Mouse (Mus musculus): ENCODE measurements around the gene Catsperz. TPM values are rescaled to one million over a fixed set of nuclear protein-coding genes. Genes with fewer than 3 reads are reported as not detected.
A peak's percentile ranks its signal among the peaks of the same experiment; 100 is the strongest.

Gene Catsperz
- polyA plus RNA-seq, 1 experiment from 2014 or later = 0.53 TPM

GRCm38 (mm10) chr19:6909021-6909420, 16.2 kb downstream of the Catsperz start:
- peak overlapping the region; percentile 91 for H3K4me2 ChIP-seq (ENCODE audit: low read length)
- 13% methylated on average over 11 of the region's 11 CpGs for WGBS
- no peaks in the 10 kb centered on the region for H3K9me3 ChIP-seq (ENCODE audit: control insufficient read depth, low read length)
- DNase-seq (peak; percentile 27), ATAC-seq (ENCODE audit: low FRiP score, low TSS enrichment) (no peak)
- H3K27ac ChIP-seq (replicated peaks; ENCODE audit: low read depth, low read length) = peak overlapping the region; percentile 97
- peak overlapping the region; percentile 73 for H3K9ac ChIP-seq (replicated peaks; ENCODE audit: low read length)
- H3K27me3 ChIP-seq (ENCODE audit: control insufficient read depth, insufficient read depth, low read length) = no peaks in the 10 kb centered on the region
- H3K4me3 ChIP-seq (replicated peaks; ENCODE audit: low read depth, low read length) = peak overlapping the region; percentile 63
- H3K4me1 ChIP-seq (ENCODE audit: control insufficient read depth, insufficient read depth, low read length) = peaks cover 16% of the 10 kb centered on the region
- peaks cover 55% of the 10 kb centered on the region for H3K36me3 ChIP-seq (ENCODE audit: control insufficient read depth, insufficient read depth, low read length)

- no peak for ATAC-seq (ENCODE audit: low FRiP score, low TSS enrichment)
- peaks cover 50% of the 10 kb centered on the region for H3K36me3 ChIP-seq (ENCODE audit: control insufficient read depth, insufficient read depth, low read length)
- WGBS = 92% methylated on average over 7 of the region's 7 CpGs
These were observed 17.2 kb downstream of the Catsperz start for GRCm38 (mm10) chr19:6907811-6908540.

GRCm38 (mm10) chr19:6907094-6907493, 18.1 kb downstream of the Catsperz start:
- Histone ChIP-seq H3K27ac (replicated peaks; ENCODE audit: low read depth, low read length) (no peak overlapping the region), H3K4me2 (ENCODE audit: low read length) (no peak overlapping the region), H3K27me3 (ENCODE audit: control insufficient read depth, insufficient read depth, low read length) (no peaks in the 10 kb centered on the region), H3K4me3 (replicated peaks; ENCODE audit: low read depth, low read length) (no peak overlapping the region), H3K9me3 (ENCODE audit: control insufficient read depth, low read length) (no peaks in the 10 kb centered on the region), H3K36me3 (ENCODE audit: control insufficient read depth, insufficient read depth, low read length) (peaks cover 42% of the 10 kb centered on the region), H3K4me1 (ENCODE audit: control insufficient read depth, insufficient read depth, low read length) (peaks cover 16% of the 10 kb centered on the region), H3K9ac (replicated peaks; ENCODE audit: low read length) (no peak overlapping the region)
- no peak for ATAC-seq (ENCODE audit: low FRiP score, low TSS enrichment)
- DNase-seq = no peak
- WGBS = 96% methylated on average over 8 of the region's 8 CpGs

More at GRCm38 (mm10) chr19:6907811-6908540, 17.2 kb downstream of the Catsperz start:
- Histone ChIP-seq H3K4me1 (ENCODE audit: control insufficient read depth, insufficient read depth, low read length) (peaks cover 16% of the 10 kb centered on the region), H3K27ac (replicated peaks; ENCODE audit: low read depth, low read length) (no peak overlapping the region), H3K9ac (replicated peaks; ENCODE audit: low read length) (no peak overlapping the region; the same call in 1 of the 2 replicates), H3K27me3 (ENCODE audit: control insufficient read depth, insufficient read depth, low read length) (no peaks in the 10 kb centered on the region), H3K4me3 (replicated peaks; ENCODE audit: low read depth, low read length) (peak overlapping the region; percentile 63; the same call in 1 of the 2 replicates), H3K4me2 (ENCODE audit: low read length) (peak overlapping the region; percentile 91), H3K9me3 (ENCODE audit: control insufficient read depth, low read length) (no peaks in the 10 kb centered on the region)
- no peak for DNase-seq

- Histone ChIP-seq H3K27me3 (ENCODE audit: control insufficient read depth, insufficient read depth, low read length) (no peaks in the 10 kb centered on the region), H3K36me3 (ENCODE audit: control insufficient read depth, insufficient read depth, low read length) (peaks cover 34% of the 10 kb centered on the region), H3K9me3 (ENCODE audit: control insufficient read depth, low read length) (no peaks in the 10 kb centered on the region), H3K4me1 (ENCODE audit: control insufficient read depth, insufficient read depth, low read length) (peaks cover 16% of the 10 kb centered on the region), H3K4me2 (ENCODE audit: low read length) (no peak overlapping the region), H3K9ac (replicated peaks; ENCODE audit: low read length) (no peak overlapping the region), H3K4me3 (replicated peaks; ENCODE audit: low read depth, low read length) (no peak overlapping the region), H3K27ac (replicated peaks; ENCODE audit: low read depth, low read length) (no peak overlapping the region)
- ATAC-seq (ENCODE audit: low FRiP score, low TSS enrichment) (no peak), DNase-seq (no peak)
- 90% methylated on average over 3 of the region's 3 CpGs for WGBS
These were observed 19.0 kb downstream of the Catsperz start for GRCm38 (mm10) chr19:6906199-6906598.

- ATAC-seq (ENCODE audit: low FRiP score, low TSS enrichment) (no peak), DNase-seq (no peak)
- Histone ChIP-seq H3K27me3 (ENCODE audit: control insufficient read depth, insufficient read depth, low read length) (no peaks in the 10 kb centered on the region), H3K27ac (replicated peaks; ENCODE audit: low read depth, low read length) (no peak overlapping the region), H3K4me3 (replicated peaks; ENCODE audit: low read depth, low read length) (no peak overlapping the region), H3K9me3 (ENCODE audit: control insufficient read depth, low read length) (no peaks in the 10 kb centered on the region), H3K4me2 (ENCODE audit: low read length) (no peak overlapping the region), H3K4me1 (ENCODE audit: control insufficient read depth, insufficient read depth, low read length) (peaks cover 16% of the 10 kb centered on the region), H3K36me3 (ENCODE audit: control insufficient read depth, insufficient read depth, low read length) (peaks cover 31% of the 10 kb centered on the region), H3K9ac (replicated peaks; ENCODE audit: low read length) (no peak overlapping the region)
- 94% methylated on average over 11 of the region's 11 CpGs for WGBS
These were observed 19.6 kb downstream of the Catsperz start for GRCm38 (mm10) chr19:6905498-6906159.

GRCm38 (mm10) chr19:6904846-6905245, 20.3 kb downstream of the Catsperz start:
- Histone ChIP-seq H3K4me3 (replicated peaks; ENCODE audit: low read depth, low read length) (no peak overlapping the region), H3K27me3 (ENCODE audit: control insufficient read depth, insufficient read depth, low read length) (no peaks in the 10 kb centered on the region), H3K9me3 (ENCODE audit: control insufficient read depth, low read length) (no peaks in the 10 kb centered on the region), H3K9ac (replicated peaks; ENCODE audit: low read length) (no peak overlapping the region), H3K4me2 (ENCODE audit: low read length) (no peak overlapping the region), H3K4me1 (ENCODE audit: control insufficient read depth, insufficient read depth, low read length) (peaks cover 16% of the 10 kb centered on the region), H3K36me3 (ENCODE audit: control insufficient read depth, insufficient read depth, low read length) (peaks cover 31% of the 10 kb centered on the region), H3K27ac (replicated peaks; ENCODE audit: low read depth, low read length) (no peak overlapping the region)
- DNase-seq (no peak), ATAC-seq (ENCODE audit: low FRiP score, low TSS enrichment) (no peak)
- 86% methylated on average over 2 of the region's 2 CpGs for WGBS

GRCm38 (mm10) chr19:6903031-6903430, 22.1 kb downstream of the Catsperz start:
- H3K27ac ChIP-seq (replicated peaks; ENCODE audit: low read depth, low read length) = no peak overlapping the region
- no peak overlapping the region for H3K9ac ChIP-seq (replicated peaks; ENCODE audit: low read length)
- H3K9me3 ChIP-seq (ENCODE audit: control insufficient read depth, low read length) = no peaks in the 10 kb centered on the region
- 96% methylated on average over 1 of the region's 1 CpGs for WGBS
- no peak overlapping the region for H3K4me3 ChIP-seq (replicated peaks; ENCODE audit: low read depth, low read length)
- DNase-seq (no peak), ATAC-seq (ENCODE audit: low FRiP score, low TSS enrichment) (no peak)
- no peak overlapping the region for H3K4me2 ChIP-seq (ENCODE audit: low read length)
- peaks cover 31% of the 10 kb centered on the region for H3K36me3 ChIP-seq (ENCODE audit: control insufficient read depth, insufficient read depth, low read length)
- H3K27me3 ChIP-seq (ENCODE audit: control insufficient read depth, insufficient read depth, low read length) = no peaks in the 10 kb centered on the region
- H3K4me1 ChIP-seq (ENCODE audit: control insufficient read depth, insufficient read depth, low read length) = peaks cover 5% of the 10 kb centered on the region; the same call in 1 of the 2 replicates

GRCm38 (mm10) chr19:6899641-6900040, 25.5 kb downstream of the Catsperz start:
- H3K9me3 ChIP-seq (ENCODE audit: control insufficient read depth, low read length) = peaks cover 5% of the 10 kb centered on the region; the same call in 1 of the 2 replicates
- H3K36me3 ChIP-seq (ENCODE audit: control insufficient read depth, insufficient read depth, low read length) = peaks cover 7% of the 10 kb centered on the region
- no peaks in the 10 kb centered on the region for H3K27me3 ChIP-seq (ENCODE audit: control insufficient read depth, insufficient read depth, low read length)
- ATAC-seq (ENCODE audit: low FRiP score, low TSS enrichment) (no peak), DNase-seq (no peak)
- H3K27ac ChIP-seq (replicated peaks; ENCODE audit: low read depth, low read length) = no peak overlapping the region
- no peak overlapping the region for H3K4me2 ChIP-seq (ENCODE audit: low read length)
- no peaks in the 10 kb centered on the region for H3K4me1 ChIP-seq (ENCODE audit: control insufficient read depth, insufficient read depth, low read length)
- no peak overlapping the region for H3K4me3 ChIP-seq (replicated peaks; ENCODE audit: low read depth, low read length)
- no peak overlapping the region for H3K9ac ChIP-seq (replicated peaks; ENCODE audit: low read length)
- WGBS = 87% methylated on average over 4 of the region's 4 CpGs

Data from midbrain, embryonic 14.5 days (tissue).